Mouse (Mus musculus) myocyte (in vitro differentiated cells): ENCODE results near the gene Hes7. TPM values are rescaled to one million over a fixed set of nuclear protein-coding genes. Genes with fewer than 3 reads are reported as not detected.

Source experiments
- H3K27me3 ChIP-seq: one replicate; pipeline ENCODE4 v1.6.1; 2011; ENCODE audit not compliant: control insufficient read depth, insufficient read depth, insufficient read length
- H3K36me3 ChIP-seq: one replicate; pipeline ENCODE4 v1.6.1; 2011; ENCODE audit not compliant: control insufficient read depth, insufficient read depth
- H3K4me2 ChIP-seq: one replicate; pipeline ENCODE4 v1.6.1; 2011; ENCODE audit warnings: low read depth, control low read depth
- H3K4me3 ChIP-seq: one replicate; pipeline ENCODE4 v1.5.1; 2011; ENCODE audit warnings: mild to moderate bottlenecking, control low read depth, moderate library complexity
- H3K79me2 ChIP-seq: one replicate; pipeline ENCODE4 v1.6.1; 2011; ENCODE audit not compliant: control insufficient read depth, insufficient read depth
- H3ac ChIP-seq: one replicate; pipeline ENCODE4 v1.6.1; 2011; ENCODE audit not compliant: control insufficient read depth, insufficient read length
- CEBPB ChIP-seq: IDR thresholded peaks from 2 replicates; pipeline ENCODE4 v1.6.1; 2011; ENCODE audit warnings: mild to moderate bottlenecking, moderate library complexity; ENCODE audit not compliant: poor library complexity, insufficient read depth, severe bottlenecking
- E2F4 ChIP-seq: IDR thresholded peaks from one replicate; pipeline ENCODE4 v1.6.1; 2011; ENCODE audit warnings: mild to moderate bottlenecking, control low read depth, moderate library complexity; ENCODE audit not compliant: insufficient read depth
- MAX ChIP-seq: IDR thresholded peaks from one replicate; pipeline ENCODE4 v1.6.1; 2011; ENCODE audit warnings: low read depth, mild to moderate bottlenecking, control low read depth
- MYOD1 ChIP-seq, 3 experiments: IDR thresholded peaks; one replicate each; pipeline ENCODE4 v1.6.1; 2011; ENCODE audit warnings: control low read depth in 2 of 3, low read depth in 2 of 3, mild to moderate bottlenecking in 2 of 3, moderate library complexity in 1 of 3; ENCODE audit not compliant: insufficient read length in 2 of 3, control insufficient read depth in 1 of 3
- MYOG ChIP-seq, 3 experiments: IDR thresholded peaks; one replicate each; pipeline ENCODE4 v1.6.1; 2011; ENCODE audit warnings: control low read depth in 2 of 3, low read depth in 2 of 3, mild to moderate bottlenecking in 2 of 3; ENCODE audit not compliant: insufficient read length in 2 of 3, control insufficient read depth in 1 of 3, insufficient read depth in 1 of 3
- POLR2A ChIP-seq: IDR thresholded peaks from one replicate; pipeline ENCODE4 v1.6.1; 2011; ENCODE audit warnings: low read depth, mild to moderate bottlenecking, control low read depth, moderate library complexity; ENCODE audit not compliant: insufficient read length
- POLR2AphosphoS2 ChIP-seq: IDR thresholded peaks from one replicate; pipeline ENCODE4 v1.6.1; 2011; ENCODE audit warnings: low read depth, control low read depth; ENCODE audit not compliant: insufficient read length
- REST ChIP-seq: IDR thresholded peaks from one replicate; pipeline ENCODE4 v1.6.1; 2011; ENCODE audit warnings: mild to moderate bottlenecking, control low read depth, moderate library complexity; ENCODE audit not compliant: insufficient read depth, insufficient read length
- SRF ChIP-seq: IDR thresholded peaks from one replicate; pipeline ENCODE4 v1.6.1; 2011; ENCODE audit warnings: low read depth; ENCODE audit not compliant: control insufficient read depth, insufficient read length
- TCF12 ChIP-seq: IDR thresholded peaks from one replicate; pipeline ENCODE4 v1.6.1; 2011; ENCODE audit warnings: mild to moderate bottlenecking, control low read depth; ENCODE audit not compliant: poor library complexity, insufficient read depth, severe bottlenecking
- TCF3 ChIP-seq: IDR thresholded peaks from one replicate; pipeline ENCODE4 v1.6.1; 2011; ENCODE audit warnings: low read depth, control low read depth; ENCODE audit not compliant: insufficient read length
- USF1 ChIP-seq: IDR thresholded peaks from one replicate; pipeline ENCODE4 v1.6.1; 2011; ENCODE audit warnings: low read depth, mild to moderate bottlenecking, control low read depth, moderate library complexity
- polyA plus RNA-seq: library from polyadenylated mRNA; unstranded; fragments of >200 nt; fragmentation: generic; extraction: Trizol; gene quantifications from one replicate; pipeline ENCODE4 v1.2.1, GENCODE M21; 2012; ENCODE audit warnings: missing spikeins

Gene Hes7
- polyA plus RNA-seq, 1 experiment, result 0.28 TPM

GRCm38 (mm10) chr11:69099177-69099914 is 20.9 kb upstream of the Hes7 start:
- H3K36me3 ChIP-seq, result peaks cover 24% of the 10 kb centered on the region
- no peak for TF ChIP-seq SRF
- no peak for TF ChIP-seq TCF12
- TF ChIP-seq MYOG (IDR thresholded peaks at IDR 0.05; ENCODE audit: control insufficient read depth in 1 of 3, insufficient read depth in 1 of 3, insufficient read length in 2 of 3, low read depth in 2 of 3), result no peak
- TF ChIP-seq REST, result no peak
- peak overlapping the region; percentile 5 for H3ac ChIP-seq
- H3K4me2 ChIP-seq, result peak overlapping the region; percentile 99
- H3K27me3 ChIP-seq, result no peaks in the 10 kb centered on the region
- H3K79me2 ChIP-seq, result peaks cover 10% of the 10 kb centered on the region
- peak overlapping the region; percentile 40 for H3K4me3 ChIP-seq

- H3K4me2 ChIP-seq, result peak overlapping the region; percentile 99
- peaks cover 30% of the 10 kb centered on the region for H3K36me3 ChIP-seq
- peaks cover 10% of the 10 kb centered on the region for H3K79me2 ChIP-seq
- H3K27me3 ChIP-seq, result no peaks in the 10 kb centered on the region
- TF ChIP-seq POLR2AphosphoS2 (no peak), USF1 (no peak), POLR2A (peak; percentile 40), E2F4 (no peak), TCF12 (no peak), REST (no peak), TCF3 (no peak), CEBPB (no peak), MYOD1 (IDR thresholded peaks at IDR 0.05; ENCODE audit: control insufficient read depth in 1 of 3, insufficient read length in 2 of 3, low read depth in 2 of 3) (peak in 2 of 3 experiments; percentile 4 to 36), SRF (peak; percentile 97), MYOG (IDR thresholded peaks at IDR 0.05; ENCODE audit: control insufficient read depth in 1 of 3, insufficient read depth in 1 of 3, insufficient read length in 2 of 3, low read depth in 2 of 3) (peak in 1 of 3 experiments; percentile 42), MAX (no peak)
- no peak overlapping the region for H3ac ChIP-seq
- peak overlapping the region; percentile 40 for H3K4me3 ChIP-seq
Measured at GRCm38 (mm10) chr11:69099915-69100345, 20.3 kb upstream of the Hes7 start.

GRCm38 (mm10) chr11:69100639-69101360 is 19.4 kb upstream of the Hes7 start:
- H3K36me3 ChIP-seq, result peaks cover 34% of the 10 kb centered on the region
- no peak for TF ChIP-seq SRF
- no peak for TF ChIP-seq POLR2A
- TF ChIP-seq TCF3, result no peak
- TF ChIP-seq CEBPB, result no peak
- TF ChIP-seq MAX, result no peak
- TF ChIP-seq POLR2AphosphoS2, result no peak
- peaks cover 10% of the 10 kb centered on the region for H3K79me2 ChIP-seq
- H3K4me2 ChIP-seq, result peak overlapping the region; percentile 99
- H3K27me3 ChIP-seq, result no peaks in the 10 kb centered on the region
- H3K4me3 ChIP-seq, result peak overlapping the region; percentile 40
- H3ac ChIP-seq, result no peak overlapping the region

GRCm38 (mm10) chr11:69101604-69102402 is 18.4 kb upstream of the Hes7 start:
- H3K36me3 ChIP-seq, result peaks cover 34% of the 10 kb centered on the region
- TF ChIP-seq MYOG (IDR thresholded peaks at IDR 0.05; ENCODE audit: control insufficient read depth in 1 of 3, insufficient read depth in 1 of 3, insufficient read length in 2 of 3, low read depth in 2 of 3) (no peak), TCF3 (no peak), SRF (no peak), REST (no peak), E2F4 (no peak), POLR2A (no peak), POLR2AphosphoS2 (no peak), TCF12 (no peak), CEBPB (no peak), USF1 (no peak), MYOD1 (IDR thresholded peaks at IDR 0.05; ENCODE audit: control insufficient read depth in 1 of 3, insufficient read length in 2 of 3, low read depth in 2 of 3) (no peak), MAX (no peak)
- no peak overlapping the region for H3K4me3 ChIP-seq

More at GRCm38 (mm10) chr11:69101604-69102402, 18.4 kb upstream of the Hes7 start:
- H3K27me3 ChIP-seq, result no peaks in the 10 kb centered on the region
- H3K79me2 ChIP-seq, result peaks cover 10% of the 10 kb centered on the region
- no peak overlapping the region for H3ac ChIP-seq
- peak overlapping the region; percentile 30 for H3K4me2 ChIP-seq
